In the genomic region with DNA sequence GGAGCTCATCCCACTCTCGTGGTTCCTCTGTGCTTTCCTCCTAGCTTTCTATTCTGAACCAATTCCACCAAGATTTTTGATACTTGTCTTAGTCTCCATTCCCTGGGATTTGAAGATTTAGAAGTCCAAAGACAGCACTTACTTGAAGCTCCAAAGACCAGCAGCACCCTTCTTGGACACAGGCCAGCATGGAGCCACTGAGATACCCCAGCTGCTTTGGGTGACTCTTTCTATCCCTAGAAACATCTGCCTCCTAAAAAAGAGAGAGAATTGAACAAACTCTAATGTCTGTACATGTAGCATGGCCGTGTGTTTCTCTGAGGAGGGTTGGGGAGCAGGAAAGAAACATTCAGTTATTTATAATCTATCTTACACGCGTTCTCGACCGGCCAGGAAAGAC, we compare ENCODE assay signal across 29 mouse cellular contexts.
DNase-seq lines count a peak whose midpoint lies in the region; ATAC-seq and TF ChIP-seq lines count a peak whose summit lies in the region.
"Had no signal": no experiment of that assay in that cellular context is flagged by ENCODE, and none has a peak within 500 bp of the region (broad histone marks: within the 10 kb centered on the region; RNA-seq: fewer than 3 reads in every experiment).

No protein-coding gene starts in this region.

- H3K27ac ChIP-seq in heart, embryonic 11.5 days (ENCODE audit: low read depth, low read length), result no peak overlapping the region
- H3K27ac ChIP-seq in kidney, adult 2 months (ENCODE audit: insufficient read depth, low read depth, low read length), result no peak overlapping the region
- H3K27ac ChIP-seq in kidney, embryonic 16.5 days (ENCODE audit: low read length), result no peak overlapping the region
- H3K27ac ChIP-seq: gastrocnemius, adult 2 months; hindbrain, embryonic 10.5 days; hindbrain, embryonic 15.5 days; layer of hippocampus, adult 2 months; left cerebral cortex, adult 2 months; liver, embryonic 12.5 days; stomach, postnatal 0 days had no signal

- H3K36me3 ChIP-seq in heart, embryonic 11.5 days (ENCODE audit: control insufficient read depth, insufficient read depth, low read length), result no peaks in the 10 kb centered on the region
- no peaks in the 10 kb centered on the region for H3K36me3 ChIP-seq in kidney, adult 2 months (ENCODE audit: control insufficient read depth, insufficient read depth, low read length)
- H3K36me3 ChIP-seq in kidney, embryonic 16.5 days (ENCODE audit: insufficient read depth, low read length), result no peaks in the 10 kb centered on the region
- H3K36me3 ChIP-seq: G1E; hindbrain, embryonic 10.5 days; hindbrain, embryonic 15.5 days; liver, embryonic 12.5 days had no signal

- TF ChIP-seq POLR2A in kidney, adult 2 months (IDR thresholded peaks at IDR 0.05; ENCODE audit: low read depth, low read length), result no peak

- TF ChIP-seq CTCF in kidney, adult 2 months (conservative IDR thresholded peaks at IDR 0.05; ENCODE audit: insufficient read depth, insufficient read length, low read depth, low read length), result no peak

- DNase-seq in heart, postnatal 10 days, result peak; percentile 6 to 22
- DNase-seq in kidney, adult 2 months, result peak; percentile 8
- peak; percentile 35 to 37 for DNase-seq in kidney, postnatal 25 days
- peak; percentile 58 for DNase-seq in lung, postnatal 36 days
- no peak for DNase-seq in thymus, postnatal 14 days
- DNase-seq in spleen, postnatal 10 days (ENCODE audit: low spot score in 2 of 2), result no peak
- DNase-seq: adrenal gland, adult 8-10 months; cerebellum, adult 2 months; cerebellum, postnatal 14 days; gastrocnemius, adult 2 months; gastrocnemius, postnatal 36 days; left cerebral cortex, postnatal 4 days; liver, postnatal 0 days; midbrain, embryonic 14.5 days; right cerebral cortex, adult 18-20 months; spleen, adult 18-20 months; thymus, adult 2 months had no signal

- no peaks in the 10 kb centered on the region; the same call in none of the 2 replicates for H3K9me3 ChIP-seq in heart, embryonic 11.5 days (replicated peaks; ENCODE audit: control insufficient read depth, low read length)
- H3K9me3 ChIP-seq in kidney, embryonic 16.5 days (ENCODE audit: low read length), result peaks cover 9% of the 10 kb centered on the region

- H3K9ac ChIP-seq in heart, embryonic 11.5 days (ENCODE audit: low read depth, low read length), result no peak overlapping the region
- no peak overlapping the region for H3K9ac ChIP-seq in kidney, embryonic 16.5 days (replicated peaks; ENCODE audit: low read length)
- H3K9ac ChIP-seq: hindbrain, embryonic 15.5 days; liver, embryonic 12.5 days; liver, postnatal 0 days had no signal

- no peak overlapping the region for H3K4me2 ChIP-seq in heart, embryonic 11.5 days
- H3K4me2 ChIP-seq in kidney, embryonic 16.5 days (replicated peaks; ENCODE audit: low read depth, low read length), result no peak overlapping the region
- H3K4me2 ChIP-seq: hindbrain, embryonic 15.5 days; liver, embryonic 12.5 days had no signal

- H3K4me1 ChIP-seq in heart, embryonic 11.5 days (ENCODE audit: control insufficient read depth, insufficient read depth, low read length), result no peaks in the 10 kb centered on the region
- H3K4me1 ChIP-seq in kidney, adult 2 months (ENCODE audit: control insufficient read depth, insufficient read depth, low read length), result no peaks in the 10 kb centered on the region
- no peaks in the 10 kb centered on the region for H3K4me1 ChIP-seq in kidney, embryonic 16.5 days (ENCODE audit: insufficient read depth, low read length)
- H3K4me1 ChIP-seq: hindbrain, embryonic 10.5 days; hindbrain, embryonic 15.5 days; liver, embryonic 12.5 days had no signal

- WGBS in heart, embryonic 11.5 days (ENCODE audit: insufficient replicate concordance), result 81% methylated on average over 6 of the region's 6 CpGs
- 92% methylated on average over 6 of the region's 6 CpGs for WGBS in kidney, adult 2 months
- WGBS in kidney, embryonic 16.5 days, result 89% methylated on average over 6 of the region's 6 CpGs

- ATAC-seq in heart, embryonic 11.5 days (replicated peaks; ENCODE audit: insufficient number of reproducible peaks, low FRiP score, low TSS enrichment), result no peak
- no peak for ATAC-seq in kidney, embryonic 16.5 days (ENCODE audit: low FRiP score, low TSS enrichment)
- ATAC-seq: forebrain, embryonic 16.5 days; inflammation-experienced regulatory T-cells, adult 6 months; liver, embryonic 12.5 days; liver, postnatal 0 days had no signal

- H3K4me3 ChIP-seq in heart, embryonic 11.5 days (ENCODE audit: low read depth, low read length), result no peak overlapping the region
- no peak overlapping the region for H3K4me3 ChIP-seq in kidney, adult 2 months (ENCODE audit: insufficient read depth, low read depth, low read length)
- no peak overlapping the region for H3K4me3 ChIP-seq in kidney, embryonic 16.5 days (ENCODE audit: low read length)
- H3K4me3 ChIP-seq: erythroblast, embryonic 14.5 days; gastrocnemius, adult 2 months; hindbrain, embryonic 10.5 days; hindbrain, embryonic 15.5 days; layer of hippocampus, adult 2 months; left cerebral cortex, adult 2 months; liver, embryonic 12.5 days had no signal

- no peaks in the 10 kb centered on the region for H3K27me3 ChIP-seq in heart, embryonic 11.5 days (ENCODE audit: control insufficient read depth, insufficient read depth, low read length)
- no peaks in the 10 kb centered on the region for H3K27me3 ChIP-seq in kidney, adult 2 months (replicated peaks; ENCODE audit: control insufficient read depth, insufficient read depth, low read length)
- H3K27me3 ChIP-seq in kidney, embryonic 16.5 days (ENCODE audit: insufficient read depth, low read length), result no peaks in the 10 kb centered on the region
- H3K27me3 ChIP-seq: hindbrain, embryonic 15.5 days; liver, embryonic 12.5 days had no signal

- intact Hi-C loops in heart, postnatal 10 days (cut with DNase I), result no loop called here

Comparison
In these comparisons a context has a peak if more than half of its experiments do, and no peak if none do; other contexts are left out.
1. DNase-seq: peak in heart, postnatal 10 days (2 of 2), kidney, adult 2 months (single experiment), kidney, postnatal 25 days (2 of 2) and lung, postnatal 36 days (single experiment); none in thymus, postnatal 14 days (single experiment) and spleen, postnatal 10 days (0 of 2).